Mouse (Mus musculus) testis, adult 2 months (tissue): Measurements from ENCODE around the gene Thada. TPM values are rescaled to one million over a fixed set of nuclear protein-coding genes. Genes with fewer than 3 reads are reported as not detected.

Source experiments
- H3K27ac ChIP-seq: fragments of 200-500 bp; 2 replicates; pipeline ENCODE4 v1.5.1; 2012; ENCODE audit warnings: low read depth, low read length; ENCODE audit not compliant: control insufficient read depth, insufficient read depth
- H3K27me3 ChIP-seq: fragments of 200-500 bp; 2 replicates; pipeline ENCODE4 v1.6.1; 2012; ENCODE audit warnings: mild to moderate bottlenecking, low read length, moderate library complexity; ENCODE audit not compliant: control insufficient read depth, insufficient read depth
- H3K36me3 ChIP-seq: fragments of 200-500 bp; 2 replicates; pipeline ENCODE4 v1.6.1; 2012; ENCODE audit warnings: mild to moderate bottlenecking, low read length; ENCODE audit not compliant: control insufficient read depth, insufficient read depth
- H3K4me1 ChIP-seq: fragments of 200-500 bp; 2 replicates; pipeline ENCODE4 v1.6.1; 2012; ENCODE audit warnings: low read length; ENCODE audit not compliant: control insufficient read depth, insufficient read depth
- H3K4me3 ChIP-seq: fragments of 200-500 bp; 2 replicates; pipeline ENCODE4 v1.5.1; 2012; ENCODE audit warnings: low read depth, mild to moderate bottlenecking, low read length, moderate library complexity, mixed read lengths; ENCODE audit not compliant: control insufficient read depth
- CTCF ChIP-seq: fragments of 200-500 bp; IDR thresholded peaks from 2 replicates; pipeline ENCODE4 v1.5.1; 2012; ENCODE audit warnings: low read depth, mild to moderate bottlenecking, inconsistent platforms, low read length, moderate library complexity; ENCODE audit not compliant: control insufficient read depth, insufficient read depth, insufficient replicate concordance
- POLR2A ChIP-seq: fragments of 200-500 bp; IDR thresholded peaks from 2 replicates; pipeline ENCODE4 v1.6.1; 2012; ENCODE audit warnings: low read depth, mild to moderate bottlenecking, inconsistent platforms, low read length, moderate library complexity; ENCODE audit not compliant: control insufficient read depth
- polyA plus RNA-seq: library from polyadenylated mRNA; depleted of rRNA; stranded (reverse); fragments of >200 nt; gene quantifications from 2 replicates; pipeline ENCODE4 v1.2.3, GENCODE M21; 2012

The Thada gene
- polyA plus RNA-seq, 1 experiment = 15.8 TPM

GRCm38 (mm10) chr17:84213464-84213863 is 252.5 kb downstream of the Thada start:
- H3K4me3 ChIP-seq = no peak overlapping the region
- TF ChIP-seq POLR2A = no peak
- no peak for TF ChIP-seq CTCF

GRCm38 (mm10) chr17:84207611-84208010 is 258.4 kb downstream of the Thada start:
- no peak overlapping the region for H3K4me3 ChIP-seq
- TF ChIP-seq CTCF = no peak
- TF ChIP-seq POLR2A = no peak

More at GRCm38 (mm10) chr17:84213464-84213863, 252.5 kb downstream of the Thada start:
- Histone ChIP-seq H3K27me3 (no peaks in the 10 kb centered on the region), H3K4me1 (no peaks in the 10 kb centered on the region), H3K36me3 (no peaks in the 10 kb centered on the region), H3K27ac (no peak overlapping the region)

GRCm38 (mm10) chr17:84206239-84206638 is 259.8 kb downstream of the Thada start:
- Histone ChIP-seq H3K27ac (no peak overlapping the region), H3K4me3 (no peak overlapping the region), H3K27me3 (no peaks in the 10 kb centered on the region), H3K4me1 (no peaks in the 10 kb centered on the region), H3K36me3 (no peaks in the 10 kb centered on the region)
- TF ChIP-seq POLR2A (no peak), CTCF (no peak)

More at GRCm38 (mm10) chr17:84207611-84208010, 258.4 kb downstream of the Thada start:
- no peaks in the 10 kb centered on the region for H3K4me1 ChIP-seq
- no peaks in the 10 kb centered on the region for H3K27me3 ChIP-seq
- H3K27ac ChIP-seq = no peak overlapping the region
- no peaks in the 10 kb centered on the region for H3K36me3 ChIP-seq

- Histone ChIP-seq H3K36me3 (no peaks in the 10 kb centered on the region), H3K27ac (no peak overlapping the region), H3K4me1 (no peaks in the 10 kb centered on the region), H3K27me3 (no peaks in the 10 kb centered on the region), H3K4me3 (no peak overlapping the region)
- TF ChIP-seq CTCF = no peak
- no peak for TF ChIP-seq POLR2A
Measured at GRCm38 (mm10) chr17:84204962-84205361, 261.0 kb downstream of the Thada start.

- no peaks in the 10 kb centered on the region for H3K27me3 ChIP-seq
- no peak overlapping the region for H3K27ac ChIP-seq
- no peaks in the 10 kb centered on the region for H3K36me3 ChIP-seq
- H3K4me3 ChIP-seq = no peak overlapping the region
- H3K4me1 ChIP-seq = no peaks in the 10 kb centered on the region
- TF ChIP-seq CTCF = no peak
- TF ChIP-seq POLR2A = no peak
Measured at GRCm38 (mm10) chr17:84203340-84203739, 262.7 kb downstream of the Thada start.

- Histone ChIP-seq H3K4me3 (no peak overlapping the region), H3K4me1 (no peaks in the 10 kb centered on the region)
Measured at GRCm38 (mm10) chr17:84201183-84201582, 264.8 kb downstream of the Thada start.

GRCm38 (mm10) chr17:84197912-84198344 is 268.1 kb downstream of the Thada start:
- Histone ChIP-seq H3K27ac (no peak overlapping the region), H3K4me1 (no peaks in the 10 kb centered on the region), H3K36me3 (no peaks in the 10 kb centered on the region), H3K4me3 (no peak overlapping the region), H3K27me3 (no peaks in the 10 kb centered on the region)
- TF ChIP-seq POLR2A (no peak), CTCF (no peak)

More at GRCm38 (mm10) chr17:84201183-84201582, 264.8 kb downstream of the Thada start:
- H3K27me3 ChIP-seq = no peaks in the 10 kb centered on the region
- TF ChIP-seq CTCF = no peak
- TF ChIP-seq POLR2A = no peak
- H3K27ac ChIP-seq = no peak overlapping the region
- no peaks in the 10 kb centered on the region for H3K36me3 ChIP-seq

- no peak for TF ChIP-seq POLR2A
- no peak for TF ChIP-seq CTCF
- no peak overlapping the region for H3K27ac ChIP-seq
- H3K27me3 ChIP-seq = no peaks in the 10 kb centered on the region
- no peaks in the 10 kb centered on the region for H3K4me1 ChIP-seq
- H3K4me3 ChIP-seq = no peak overlapping the region
- H3K36me3 ChIP-seq = no peaks in the 10 kb centered on the region
Measured at GRCm38 (mm10) chr17:84196329-84196728, 269.7 kb downstream of the Thada start.
